Mouse (Mus musculus) cerebellum, adult 2 months (tissue): ENCODE measurements around the gene Cd9.

Experiments
- CTCF ChIP-seq: fragments of 200-500 bp; IDR thresholded peaks from 2 replicates; pipeline ENCODE4 v1.5.1; 2011; ENCODE audit warnings: low read depth, mild to moderate bottlenecking, control low read depth, low read length, moderate library complexity, borderline replicate concordance; ENCODE audit not compliant: insufficient read depth
- POLR2A ChIP-seq: fragments of 200-500 bp; IDR thresholded peaks from 2 replicates; pipeline ENCODE4 v1.6.1; 2011; ENCODE audit warnings: low read length, control low read depth, borderline replicate concordance; ENCODE audit not compliant: insufficient read depth

DNA sequence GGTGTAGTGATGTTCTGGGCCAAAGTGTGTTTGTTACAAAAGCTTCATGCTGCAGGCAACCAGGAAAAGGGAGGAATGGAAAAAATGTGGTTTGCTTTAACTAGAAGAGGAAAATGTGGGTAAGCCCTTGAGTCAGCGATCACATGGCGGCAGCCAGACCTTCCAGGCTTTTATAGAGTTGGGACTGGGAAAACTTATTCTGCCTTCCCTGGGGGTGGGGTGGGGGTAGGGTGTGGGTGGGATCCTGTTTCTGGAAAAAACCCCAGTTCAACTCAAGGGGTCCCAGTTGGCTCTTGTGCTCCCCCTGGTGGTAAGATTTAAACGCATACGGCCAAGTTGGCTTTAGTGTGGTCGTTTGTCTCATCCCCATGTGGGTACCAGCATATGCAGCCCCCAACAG lies 3.5 kb upstream of the Cd9 start:
- TF ChIP-seq CTCF (peak; percentile 34; the same call in 1 of the 2 replicates), POLR2A (no peak)
